Mouse (Mus musculus) kidney, postnatal 10 days (tissue): ENCODE data around the gene Chst13.
A peak's percentile ranks its signal among the peaks of the same experiment; 100 is the strongest.

Experiments
- DNase-seq: peaks from one replicate; pipeline ENCODE4 v3.0.0; 2021; ENCODE audit warnings: mixed read lengths

The Chst13 gene

GRCm38 (mm10) chr6:90319475-90320191, 5.4 kb downstream of the Chst13 start:
- peak; percentile 35 for DNase-seq

- DNase-seq: no peak
Observed at GRCm38 (mm10) chr6:90319019-90319418, 6.0 kb downstream of the Chst13 start.

GRCm38 (mm10) chr6:90317510-90318258, 7.3 kb downstream of the Chst13 start:
- no peak for DNase-seq

GRCm38 (mm10) chr6:90315961-90316360, 9.0 kb downstream of the Chst13 start:
- no peak for DNase-seq

GRCm38 (mm10) chr6:90308839-90309778, 15.9 kb downstream of the Chst13 start:
- no peak for DNase-seq

GRCm38 (mm10) chr6:90306315-90306975, 18.5 kb downstream of the Chst13 start:
- DNase-seq: peak; percentile 2

GRCm38 (mm10) chr6:90300919-90301318, 24.1 kb downstream of the Chst13 start, which contains the start of gene BC048671:
BC048671 (plus strand) TSS chr6:90301219.
- no peak for DNase-seq

GRCm38 (mm10) chr6:90288265-90288664, 36.7 kb downstream of the Chst13 start:
- DNase-seq: peak; percentile 31
